Mouse (Mus musculus) testis, postnatal 14 days (tissue): ENCODE results near the gene Zfp973.
"Not testable (repeated sequence)": the region's sequence is repeated elsewhere in the genome, so short reads cannot be mapped to it uniquely, and the experiment has no call there.

Experiments used
- DNase-seq: peaks from one replicate; pipeline ENCODE4 v3.0.0; 2021; ENCODE audit warnings: low spot score

The Zfp973 gene

DNA sequence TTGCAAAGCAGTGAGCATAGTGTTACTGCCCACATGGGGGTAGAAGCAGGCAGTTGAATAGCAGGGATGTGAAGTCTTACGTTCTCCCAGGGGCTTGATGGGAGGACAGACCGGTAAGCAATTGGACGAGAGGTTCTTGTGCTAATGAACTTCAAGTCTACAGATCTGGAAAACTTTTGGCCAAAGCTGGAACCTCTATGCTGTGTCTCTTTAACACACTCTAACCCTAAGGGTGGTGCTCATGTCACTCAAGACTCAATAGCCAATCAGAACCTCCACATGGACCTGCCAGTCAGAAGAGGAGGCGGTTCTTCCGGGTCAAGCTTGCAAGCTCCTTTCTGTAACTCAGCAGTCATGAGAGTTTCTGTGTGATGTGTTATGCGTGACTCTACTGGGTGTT lies at the start of gene Zfp973:
Gene Zfp973 (plus strand): TSS at position 301 of the 400 bp plus-strand sequence.
- DNase-seq = not testable (repeated sequence)

DNA sequence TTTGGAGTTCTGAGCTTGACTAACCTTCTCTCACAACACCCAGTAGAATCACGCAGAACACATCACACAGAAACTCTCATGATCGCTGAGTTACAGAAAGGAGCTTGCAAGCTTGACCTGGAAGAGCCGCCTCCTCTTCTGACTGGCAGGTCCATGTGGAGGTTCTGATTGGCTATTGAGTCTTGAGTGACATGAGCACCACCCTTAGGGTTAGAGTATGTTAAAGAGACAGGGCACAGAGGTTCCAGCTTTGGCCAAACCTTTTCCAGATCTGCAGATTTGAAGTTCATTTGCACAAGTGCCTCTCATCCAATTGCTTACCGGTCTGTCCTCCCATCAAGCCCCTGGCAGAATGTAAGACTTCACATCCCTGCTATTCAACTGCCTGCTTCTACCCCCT lies 34.1 kb upstream of the Zfp973 start, which contains the start of gene Gm14308:
Gene Gm14308 (minus strand): TSS at position 101 of the 400 bp plus-strand sequence.
- not testable (repeated sequence) for DNase-seq

DNA sequence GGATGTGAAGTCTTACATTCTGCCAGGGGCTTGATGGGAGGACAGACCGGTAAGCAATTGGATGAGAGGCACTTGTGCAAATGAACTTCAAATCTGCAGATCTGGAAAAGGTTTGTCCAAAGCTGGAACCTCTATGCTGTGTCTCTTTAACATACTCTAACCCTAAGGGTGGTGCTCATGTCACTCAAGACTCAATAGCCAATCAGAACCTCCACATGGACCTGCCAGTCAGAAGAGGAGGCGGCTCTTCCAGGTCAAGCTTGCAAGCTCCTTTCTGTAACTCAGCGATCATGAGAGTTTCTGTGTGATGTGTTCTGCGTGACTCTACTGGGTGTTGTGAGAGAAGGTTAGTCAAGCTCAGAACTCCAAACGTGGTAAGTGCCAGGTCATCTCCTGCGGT lies 37.7 kb downstream of the Zfp973 start, which contains the start of gene Gm14305:
Gene Gm14305 (plus strand): TSS at position 278 of the 400 bp plus-strand sequence.
- peak; percentile 2 for DNase-seq
